Mouse (Mus musculus) A20 (cell line): ENCODE measurements at regions not wholly inside any gene's neighbourhood (a gene's known extent, or its start where the extent isn't known, plus 50 kb on each side); places are given as distances from the start of the nearest gene placed in this dataset.

Experiments
- DNase-seq: peaks from one replicate; pipeline ENCODE4 v3.0.0-alpha.2; 2011; ENCODE audit warnings: low read depth, low spot score

- DNase-seq = no peak
Measured at GRCm38 (mm10) chr1:183504103-183504841, 86.3 kb downstream of the Hhipl2 start.

- no peak for DNase-seq
Measured at GRCm38 (mm10) chr1:183507893-183508292, 89.9 kb downstream of the Hhipl2 start.

GRCm38 (mm10) chr1:183510759-183511158, 92.7 kb downstream of the Hhipl2 start:
- peak; percentile 54 for DNase-seq

DNA sequence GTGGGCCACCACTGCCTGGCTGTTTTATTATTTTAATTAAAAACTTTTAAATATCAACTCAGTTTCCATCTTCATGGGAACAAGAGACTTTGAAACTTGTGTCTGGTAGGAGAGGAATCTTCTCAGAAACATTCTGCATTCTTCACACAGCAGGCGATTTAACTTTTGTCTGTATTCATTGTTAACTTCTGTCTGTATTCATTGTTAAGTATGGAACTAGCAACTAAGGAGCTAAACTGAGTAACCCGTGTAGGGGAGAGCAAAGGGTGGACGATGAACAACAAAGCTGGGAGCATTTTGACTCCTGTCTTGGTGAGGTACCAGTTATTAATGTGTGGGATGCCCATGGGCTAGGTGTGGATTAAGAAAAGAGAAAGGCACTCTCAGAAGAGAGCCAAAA, 95.9 kb downstream of the Hhipl2 start:
- DNase-seq = no peak

DNA sequence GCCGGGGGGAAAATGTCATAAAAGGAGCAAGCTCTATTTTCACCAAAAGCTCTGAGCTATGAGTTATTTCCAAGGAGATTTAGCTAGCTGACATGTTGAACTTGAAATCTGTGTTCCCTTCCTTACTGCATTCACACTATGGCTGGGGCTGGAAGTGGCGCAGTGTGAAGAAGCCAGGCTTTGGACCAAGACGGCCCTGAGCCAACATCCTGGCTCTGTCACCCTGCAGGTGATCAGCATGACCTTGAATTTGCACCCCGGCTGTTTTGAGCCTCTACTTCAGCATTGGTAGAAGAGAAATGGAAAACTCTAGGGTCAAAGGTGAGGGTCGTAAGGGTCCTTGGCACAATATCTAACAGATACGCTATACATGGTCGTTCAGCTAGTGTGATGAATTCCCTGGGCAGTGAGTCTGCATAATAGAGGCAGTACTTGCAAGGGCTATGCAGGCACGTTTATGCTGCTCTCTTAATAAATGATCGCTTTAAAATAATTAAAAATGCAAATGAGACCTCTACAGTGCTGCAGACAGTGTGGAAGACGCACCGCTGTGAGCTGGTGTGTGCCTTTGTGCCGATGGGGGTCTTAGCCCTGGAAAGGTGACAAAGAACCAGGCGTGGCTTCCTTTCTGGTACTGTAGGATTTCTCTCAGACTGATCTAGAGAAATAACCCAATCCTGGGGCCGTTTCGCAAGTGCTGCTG, 96.4 kb downstream of the Hhipl2 start:
- no peak for DNase-seq

- DNase-seq = no peak
Measured at GRCm38 (mm10) chr1:183514984-183515287, 96.9 kb downstream of the Hhipl2 start.

DNA sequence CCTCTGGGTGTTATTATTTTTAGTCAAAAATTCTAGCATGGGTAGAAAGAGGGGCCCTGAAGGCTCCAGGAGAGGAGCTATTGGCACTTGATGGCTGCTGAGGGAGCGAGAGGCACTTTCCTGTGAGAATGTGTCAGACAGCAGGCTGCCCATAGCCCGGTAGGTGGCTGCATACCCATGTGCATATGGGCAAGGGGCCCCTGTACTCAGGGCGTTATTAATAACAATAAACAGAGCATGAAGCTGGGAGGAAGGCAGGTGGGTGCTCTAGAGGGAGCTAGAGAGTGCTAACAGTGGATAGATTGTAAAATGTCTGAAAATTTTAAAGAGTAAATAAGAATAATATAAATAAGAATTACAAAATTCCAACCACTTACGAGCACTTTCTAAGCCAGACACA, 98.2 kb downstream of the Hhipl2 start:
- DNase-seq = peak; percentile 30

GRCm38 (mm10) chr1:183517236-183517635, 99.2 kb downstream of the Hhipl2 start:
- no peak for DNase-seq

DNA sequence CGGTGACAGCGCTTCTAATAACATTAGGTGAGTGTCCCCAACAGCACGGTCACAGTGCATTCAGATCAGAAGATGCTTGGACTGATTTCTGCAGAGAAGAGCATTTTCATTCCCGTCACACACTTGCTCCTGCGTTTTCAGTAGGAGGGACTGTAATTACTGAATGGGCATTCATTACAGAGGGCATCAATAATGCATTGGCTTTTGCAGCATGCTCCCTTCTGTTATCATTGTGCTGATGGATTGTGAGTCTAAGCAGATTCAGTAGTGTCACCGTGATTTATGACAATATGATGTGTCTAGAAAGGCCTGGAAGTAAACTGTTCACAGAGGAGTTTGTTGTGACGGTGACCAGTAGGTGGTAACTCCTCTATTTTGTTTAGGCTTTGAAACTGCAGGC, 103.6 kb downstream of the Hhipl2 start:
- DNase-seq = no peak

GRCm38 (mm10) chr1:183533386-183533785, 115.4 kb downstream of the Hhipl2 start:
- no peak for DNase-seq

- no peak for DNase-seq
Measured at GRCm38 (mm10) chr1:183548752-183549387, 130.9 kb downstream of the Hhipl2 start.

DNA sequence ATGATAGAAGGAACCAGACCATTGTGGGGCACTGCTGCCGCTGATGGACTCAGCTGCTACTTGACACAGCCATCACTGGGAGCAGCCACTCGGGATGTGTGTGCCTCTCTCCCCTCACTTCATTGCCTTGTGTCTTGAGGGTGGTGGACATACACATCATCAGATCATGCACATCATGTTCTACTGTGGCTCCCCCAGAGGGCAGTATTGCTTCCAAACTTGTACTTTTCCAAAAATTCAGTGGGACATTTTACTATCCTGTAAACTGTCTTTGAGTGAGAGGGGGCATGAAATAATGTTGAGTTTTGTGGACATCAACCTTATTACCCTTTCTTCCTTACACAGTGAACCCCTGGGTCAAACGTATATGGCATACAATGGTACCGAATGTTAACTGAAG, 134.6 kb downstream of the Hhipl2 start:
- no peak for DNase-seq

DNA sequence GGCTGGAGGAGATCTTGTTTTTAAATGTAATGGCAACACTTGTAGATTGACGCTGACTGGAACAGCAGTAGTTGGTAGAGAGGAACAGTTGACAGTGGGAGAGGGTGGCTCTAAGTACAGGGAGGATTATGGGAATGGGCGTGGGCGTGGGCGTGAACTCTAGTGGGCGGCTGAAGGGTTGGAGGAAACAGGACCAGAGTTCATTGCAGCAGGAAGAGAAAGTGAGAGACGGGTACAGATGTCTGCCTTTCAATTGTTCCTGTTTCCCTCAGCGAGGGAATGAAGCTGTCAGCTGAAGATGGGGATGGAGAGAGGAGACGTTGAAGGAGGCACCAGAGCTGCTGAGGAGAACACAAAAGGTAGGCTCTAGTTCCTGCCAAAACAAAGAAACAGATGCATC, 135.2 kb downstream of the Hhipl2 start:
- no peak for DNase-seq

- DNase-seq = no peak
Measured at GRCm38 (mm10) chr1:183562853-183563252, 144.8 kb downstream of the Hhipl2 start.

DNA sequence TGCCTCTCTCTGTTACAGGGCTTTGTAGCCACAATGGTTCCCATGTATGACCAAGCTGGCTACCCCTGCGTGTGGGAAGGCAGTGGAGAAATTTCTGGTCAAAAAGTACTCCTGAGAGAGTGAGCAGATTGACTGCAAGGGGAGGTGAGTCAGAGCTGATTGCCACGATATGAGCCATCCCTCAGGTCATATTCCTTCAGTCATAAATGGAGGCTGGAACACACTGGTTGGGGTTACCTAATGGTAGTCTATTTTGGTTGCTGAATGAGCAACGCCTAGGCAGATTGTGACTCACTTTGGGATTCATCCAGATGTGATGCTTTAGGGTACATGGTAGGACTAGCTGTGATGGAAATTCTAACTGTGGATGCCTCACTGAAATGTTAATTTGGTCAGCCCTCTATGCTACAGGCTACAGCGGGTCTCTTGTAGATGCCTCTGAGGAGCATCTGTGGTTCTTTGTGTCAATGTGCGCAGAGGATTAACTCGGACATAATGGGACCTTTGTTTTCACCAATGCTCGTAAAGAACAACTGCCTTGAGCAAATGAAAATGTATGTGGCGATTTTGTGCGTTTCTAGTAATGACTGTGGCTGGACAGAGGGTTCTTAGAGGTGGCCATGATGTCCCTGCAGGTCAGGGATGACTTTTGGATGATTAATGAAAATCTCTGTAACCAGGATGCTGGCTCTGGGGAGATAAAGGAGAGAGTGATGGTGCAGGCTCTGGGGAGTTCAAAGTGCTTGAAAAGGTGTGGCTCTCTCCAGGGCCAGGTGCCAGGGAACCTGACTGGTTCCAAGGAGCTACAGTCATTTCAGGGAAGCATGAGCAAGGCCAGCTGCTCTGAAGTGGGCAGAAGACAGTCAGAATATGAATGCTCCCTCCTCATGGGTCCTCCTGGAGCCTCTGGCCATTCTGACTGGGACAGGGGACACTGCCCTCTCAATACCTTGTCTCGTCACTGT, 155.9 kb downstream of the Hhipl2 start:
- no peak for DNase-seq

DNA sequence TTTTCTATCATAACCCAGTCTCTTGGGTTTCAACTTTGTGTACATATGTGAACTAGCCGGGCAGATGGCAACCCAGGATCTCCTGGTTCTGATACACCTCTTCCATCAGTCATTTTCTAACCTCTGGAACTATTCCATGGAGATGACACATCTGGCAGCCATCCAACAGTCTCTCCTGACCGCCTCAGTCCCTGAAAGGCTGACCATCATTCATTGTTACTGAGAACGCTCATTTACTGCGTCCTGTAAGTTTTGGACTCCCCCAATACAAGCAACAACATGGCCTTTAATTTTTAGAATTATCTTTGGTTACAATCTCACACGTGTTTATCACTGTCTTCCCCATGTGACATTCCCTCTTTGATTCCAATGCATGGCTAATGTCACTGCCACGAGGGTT, 166.8 kb downstream of the Hhipl2 start:
- no peak for DNase-seq

GRCm38 (mm10) chr1:183586406-183586805, 168.4 kb downstream of the Hhipl2 start:
- DNase-seq = no peak

DNA sequence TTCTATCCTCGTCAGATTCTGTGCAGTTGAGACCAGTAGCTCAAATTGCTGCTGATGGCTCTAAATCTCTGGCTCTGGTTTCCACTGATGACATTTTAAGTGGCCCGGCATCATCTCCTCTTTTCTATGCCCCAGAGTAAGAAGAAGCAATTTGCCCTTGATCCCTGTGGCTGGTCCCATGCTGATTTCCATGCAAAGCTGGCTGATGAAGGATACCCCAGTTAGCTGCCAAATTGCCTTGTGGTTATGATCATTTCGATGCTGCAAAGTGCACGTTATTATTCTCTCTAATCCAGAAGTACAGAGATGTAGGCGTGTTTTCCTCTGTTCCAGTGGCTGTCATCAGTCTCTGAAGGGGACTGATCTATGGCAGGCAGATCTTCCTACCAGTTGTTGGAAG, 177.3 kb downstream of the Hhipl2 start:
- DNase-seq = no peak

- DNase-seq = no peak
Measured at GRCm38 (mm10) chr1:183600466-183600865, 182.5 kb downstream of the Hhipl2 start.

DNA sequence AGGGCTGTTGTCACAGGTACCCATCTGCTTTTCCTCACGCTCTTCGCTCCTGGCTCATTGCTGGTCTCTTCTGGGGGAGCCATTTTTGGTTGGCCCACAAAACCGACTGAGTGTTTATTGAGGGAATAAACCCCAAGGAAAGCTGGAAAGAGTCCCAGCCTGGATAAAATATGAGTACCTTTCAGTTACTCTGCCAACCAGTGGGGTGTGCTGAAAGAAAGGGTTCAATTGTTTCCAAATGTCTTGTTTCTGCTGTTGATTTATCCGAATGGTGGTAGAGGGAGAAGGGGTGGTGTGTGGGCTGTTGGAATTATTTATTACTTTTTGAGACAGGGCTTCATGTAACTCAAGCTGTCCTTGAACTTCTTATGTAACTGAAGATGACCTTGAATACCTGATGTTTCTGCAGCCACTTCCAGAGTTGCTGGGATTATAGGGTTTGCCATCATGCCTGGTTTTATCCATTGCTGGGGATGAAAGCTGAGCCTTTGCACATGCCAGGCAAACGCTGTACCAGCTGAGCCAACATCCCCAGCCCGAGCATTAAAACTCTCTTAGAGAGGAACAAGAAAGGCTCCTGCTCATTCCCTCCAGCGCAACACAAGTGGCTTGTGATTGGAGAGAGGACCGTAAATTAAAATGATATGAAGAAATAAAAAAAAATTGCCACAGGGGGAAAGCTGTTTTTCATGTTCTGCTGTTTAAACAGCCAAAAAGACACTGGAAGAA, 194.1 kb downstream of the Hhipl2 start:
- no peak for DNase-seq

- no peak for DNase-seq
Measured at GRCm38 (mm10) chr1:183619451-183620059, 201.5 kb downstream of the Hhipl2 start.
